Mouse (Mus musculus) gastrocnemius, adult 2 months (tissue): ENCODE measurements at regions not wholly inside any gene's neighbourhood (a gene's known extent, or its start where the extent isn't known, plus 50 kb on each side); places are given as distances from the start of the nearest gene placed in this dataset.

Source experiments
- DNase-seq: peaks from one replicate; pipeline ENCODE4 v3.0.0; 2022
- H3K27ac ChIP-seq: fragments of 200-600 bp; 2 replicates; pipeline ENCODE4 v1.8.1; 2022; ENCODE audit warnings: mild to moderate bottlenecking
- H3K4me3 ChIP-seq: fragments of 200-600 bp; 2 replicates; pipeline ENCODE4 v1.8.1; 2022; ENCODE audit warnings: mild to moderate bottlenecking, moderate library complexity
- CTCF ChIP-seq: fragments of 200-600 bp; IDR thresholded peaks from 2 replicates; pipeline ENCODE4 v1.8.1; 2022; ENCODE audit warnings: antibody characterized with exemption, mild to moderate bottlenecking, moderate library complexity
- intact Hi-C: fragments of 180-260 bp; cut with DNase I; formaldehyde crosslinking; loops from one replicate; pipeline ENCODE4 v1.15.1; 2025

DNA sequence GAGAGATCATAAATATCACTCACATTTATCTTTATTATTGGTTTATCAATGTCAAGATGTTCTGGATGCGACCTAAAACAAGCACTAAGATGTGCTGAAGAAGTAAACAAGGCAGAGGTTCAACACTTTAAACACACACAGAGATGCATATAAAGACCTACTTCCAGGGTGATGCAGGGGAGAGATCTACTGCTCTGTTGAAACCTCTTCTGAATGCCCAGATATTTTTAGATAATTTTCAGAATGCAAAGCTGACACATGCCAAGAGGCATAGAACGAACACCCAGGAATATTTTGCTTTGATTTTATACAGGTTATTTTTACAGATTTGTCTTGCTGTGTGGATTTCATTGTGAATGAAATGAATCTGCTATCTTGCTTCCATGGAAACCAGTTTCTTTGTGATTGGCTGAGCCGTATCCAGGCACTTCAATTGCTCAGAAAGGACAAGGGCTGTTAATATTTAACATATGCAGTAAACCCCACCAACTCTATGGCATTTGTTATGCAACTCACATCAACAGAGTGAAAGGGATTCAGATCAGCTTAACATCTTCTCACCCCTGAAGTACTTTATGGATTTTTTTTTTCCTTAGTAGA, 523.2 kb upstream of the Tbl1xr1 start:
- intact Hi-C loops = no loop called here
- Histone ChIP-seq H3K4me3 (no peak overlapping the region), H3K27ac (no peak overlapping the region)
- DNase-seq = no peak
- TF ChIP-seq CTCF = no peak

GRCm38 (mm10) chr3:21553859-21554258, 522.6 kb upstream of the Tbl1xr1 start:
- intact Hi-C loops = no loop called here

DNA sequence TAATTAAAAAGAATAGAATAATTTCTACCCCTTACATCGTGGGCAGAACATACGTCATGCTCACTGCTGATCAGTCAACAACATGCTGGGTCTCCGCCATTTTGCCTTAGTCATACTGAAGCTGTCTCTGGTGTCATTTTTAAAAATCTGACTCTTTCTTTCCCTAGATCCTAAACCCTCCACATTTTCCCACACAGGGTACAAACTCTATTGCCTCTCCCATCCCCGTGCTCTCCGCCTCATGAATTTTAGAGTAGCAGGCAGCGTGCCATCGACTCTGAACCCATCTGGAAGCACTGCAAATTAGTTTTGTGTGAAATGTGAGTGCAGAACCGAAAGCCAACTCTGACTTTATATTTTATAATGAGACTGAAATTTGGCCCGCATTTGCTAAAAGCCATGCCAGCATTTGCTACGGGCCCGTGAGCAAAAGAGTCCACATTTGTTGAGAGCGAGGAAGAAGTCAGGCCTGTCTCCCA, 518.5 kb upstream of the Tbl1xr1 start:
- Histone ChIP-seq H3K27ac (no peak overlapping the region), H3K4me3 (no peak overlapping the region)
- intact Hi-C loops = no loop called here
- no peak for TF ChIP-seq CTCF
- DNase-seq = peak; percentile 48

More at GRCm38 (mm10) chr3:21553859-21554258, 522.6 kb upstream of the Tbl1xr1 start:
- TF ChIP-seq CTCF = no peak
- no peak overlapping the region for H3K27ac ChIP-seq
- DNase-seq = no peak
- no peak overlapping the region for H3K4me3 ChIP-seq

DNA sequence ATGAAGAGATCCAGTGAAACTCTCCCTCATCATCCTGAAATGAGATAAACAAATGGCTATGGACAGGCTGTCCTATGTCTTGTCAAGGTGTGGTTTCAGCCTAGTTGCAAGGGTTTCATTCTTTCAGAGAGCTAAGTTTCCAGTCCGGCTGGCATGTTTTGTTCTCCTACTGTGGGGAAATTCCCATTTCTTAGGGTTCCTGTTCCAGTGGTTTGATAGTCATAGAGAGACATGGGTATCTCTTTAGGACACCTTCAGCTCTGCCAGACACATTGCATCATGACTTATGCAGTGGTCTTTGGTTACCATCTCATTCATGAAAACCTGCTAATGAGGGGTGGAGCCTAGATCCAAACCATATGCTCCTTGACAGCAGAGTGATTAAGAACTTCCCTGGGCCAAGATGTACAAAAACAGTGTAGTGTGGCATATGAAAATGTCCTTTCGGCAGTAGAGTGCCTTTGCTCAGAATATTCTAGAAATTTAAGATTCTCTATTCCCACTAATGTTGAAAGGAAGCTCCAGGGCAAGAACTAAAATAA, 513.6 kb upstream of the Tbl1xr1 start:
- Histone ChIP-seq H3K4me3 (no peak overlapping the region), H3K27ac (no peak overlapping the region)
- no peak for DNase-seq
- intact Hi-C loops = loop anchor here (5.0 to 10.0 kb wide), 3 partner anchors 296 to 908 kb away; partner anchors contain the start of gene Tbl1xr1
- no peak for TF ChIP-seq CTCF

DNA sequence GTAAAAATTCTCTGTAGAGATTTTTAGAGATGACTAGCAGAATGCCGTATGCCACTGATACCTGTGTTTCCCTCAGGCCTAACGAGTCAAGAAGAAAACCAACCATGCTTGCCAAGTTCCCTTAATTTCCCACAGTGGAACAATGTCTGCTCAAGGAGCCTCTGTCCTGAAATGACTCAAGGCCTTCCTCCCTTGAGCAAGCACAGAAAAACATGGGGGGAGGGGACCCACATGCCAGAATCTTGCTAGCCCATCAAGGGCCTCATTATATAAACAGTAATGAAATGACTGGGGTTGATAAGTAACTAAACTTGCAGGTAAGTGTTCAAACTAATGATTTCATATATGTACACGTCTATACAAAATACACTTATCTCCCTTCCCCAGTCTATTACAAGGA, 513.0 kb upstream of the Tbl1xr1 start:
- Histone ChIP-seq H3K4me3 (no peak overlapping the region), H3K27ac (peak overlapping the region; percentile 87)
- intact Hi-C loops = loop anchor here (5.0 to 10.0 kb wide), 3 partner anchors 296 to 909 kb away; partner anchors contain the start of gene Tbl1xr1
- DNase-seq = no peak
- TF ChIP-seq CTCF = no peak

GRCm38 (mm10) chr3:21564211-21564781, 512.2 kb upstream of the Tbl1xr1 start:
- intact Hi-C loops = loop anchor here (1.0 to 10.0 kb wide), 5 partner anchors 87 to 909 kb away; partner anchors contain the start of gene Tbl1xr1
- peak overlapping the region; percentile 35; the same call in 1 of the 2 replicates for H3K4me3 ChIP-seq
- peak; percentile 86 for DNase-seq
- no peak for TF ChIP-seq CTCF
- H3K27ac ChIP-seq = peak overlapping the region; percentile 87

GRCm38 (mm10) chr3:21564847-21565485, 511.5 kb upstream of the Tbl1xr1 start:
- peak; percentile 19 for DNase-seq
- intact Hi-C loops = loop anchor here (1.0 to 10.0 kb wide), 5 partner anchors 86 to 910 kb away; partner anchors contain the start of gene Tbl1xr1
- Histone ChIP-seq H3K4me3 (peak overlapping the region; percentile 35), H3K27ac (peak overlapping the region; percentile 87)
- TF ChIP-seq CTCF = no peak

DNA sequence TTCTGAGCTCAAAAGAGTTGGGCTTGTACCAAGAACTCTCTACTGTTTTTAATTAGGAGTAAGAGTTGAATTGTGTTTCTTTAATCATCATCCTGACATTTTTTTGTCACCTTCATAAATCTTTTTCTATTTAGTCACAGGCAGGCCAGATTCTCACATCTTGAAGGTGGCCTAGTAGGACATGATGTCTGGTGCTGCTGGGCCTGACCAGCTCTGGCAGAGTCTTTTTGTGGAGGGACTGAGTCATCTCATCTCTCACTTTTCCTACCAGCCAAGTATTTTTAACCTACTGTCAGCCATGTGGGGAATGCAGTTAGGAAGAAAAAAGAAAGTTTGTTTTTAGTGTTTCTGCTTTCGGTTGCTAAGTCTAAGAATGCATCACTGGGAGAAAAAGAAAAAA, 506.7 kb upstream of the Tbl1xr1 start:
- no peak overlapping the region for H3K4me3 ChIP-seq
- H3K27ac ChIP-seq = peak overlapping the region; percentile 35; the same call in 1 of the 2 replicates
- DNase-seq = no peak
- TF ChIP-seq CTCF = no peak
- intact Hi-C loops = loop anchor here (10.0 kb wide), 1 partner anchor 915 kb away; no protein-coding TSS in a partner anchor

DNA sequence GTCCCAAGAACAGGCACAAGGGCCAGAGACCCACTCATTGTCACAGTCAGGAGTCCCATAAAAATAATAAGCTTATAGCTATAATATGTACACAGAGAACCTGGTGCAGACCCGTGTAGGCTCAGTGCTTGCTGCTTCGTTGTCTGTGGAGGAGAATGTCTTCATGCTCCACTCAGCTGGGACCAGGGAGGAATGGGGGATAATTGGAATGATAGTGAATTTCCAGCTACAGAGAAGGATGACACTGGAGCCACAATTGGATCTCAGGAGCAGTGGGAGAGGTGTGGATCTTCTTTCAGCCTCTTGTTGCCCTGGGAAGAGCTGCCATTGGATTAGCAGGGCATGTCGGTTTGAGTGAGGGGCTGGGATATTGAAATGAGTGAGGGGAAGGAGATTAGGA, 497.8 kb upstream of the Tbl1xr1 start:
- TF ChIP-seq CTCF = no peak
- intact Hi-C loops = no loop called here
- H3K27ac ChIP-seq = no peak overlapping the region
- DNase-seq = no peak
- H3K4me3 ChIP-seq = no peak overlapping the region

- H3K27ac ChIP-seq = no peak overlapping the region
- no peak for TF ChIP-seq CTCF
- no peak overlapping the region for H3K4me3 ChIP-seq
- intact Hi-C loops = no loop called here
- no peak for DNase-seq
These were observed 494.3 kb upstream of the Tbl1xr1 start for GRCm38 (mm10) chr3:21582122-21582521.

DNA sequence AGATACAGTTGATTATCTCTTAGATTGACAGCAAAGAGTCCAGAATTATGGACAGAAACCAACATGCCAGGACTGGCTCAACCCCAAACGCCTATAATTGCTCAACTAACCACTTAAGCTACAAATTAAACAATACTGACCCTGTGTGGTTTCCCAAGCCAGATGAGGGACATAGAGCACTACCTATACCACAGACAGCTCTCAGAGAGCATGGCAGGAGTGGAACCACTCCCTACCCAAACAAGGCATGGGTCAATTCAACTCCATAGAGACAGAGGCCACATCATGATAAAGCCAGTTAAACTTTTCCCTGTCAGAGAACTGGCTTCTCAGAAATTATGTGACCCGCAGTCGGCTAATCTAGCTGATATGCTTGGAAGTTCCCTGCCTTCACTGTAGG, 490.7 kb upstream of the Tbl1xr1 start:
- no peak for DNase-seq
- H3K4me3 ChIP-seq = no peak overlapping the region
- H3K27ac ChIP-seq = no peak overlapping the region
- TF ChIP-seq CTCF = no peak
- intact Hi-C loops = no loop called here

DNA sequence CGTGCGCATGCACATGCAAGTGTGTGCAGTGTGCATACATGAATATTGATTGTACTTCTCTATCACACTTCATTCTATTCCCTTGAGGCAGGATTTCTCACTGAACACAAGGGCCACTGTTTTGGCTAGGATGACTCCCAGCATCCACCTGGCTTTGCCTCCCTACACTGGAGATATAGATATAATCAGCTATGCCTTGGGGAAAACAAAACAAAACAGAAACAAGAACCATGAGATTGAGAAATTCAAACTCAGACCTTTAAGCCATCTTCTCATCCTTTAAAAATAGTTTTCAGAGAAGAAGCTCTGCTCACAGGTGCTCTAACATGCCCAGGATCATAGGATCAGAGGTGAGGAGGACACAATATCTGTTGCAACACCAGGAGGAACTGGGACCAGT, 469.6 kb upstream of the Tbl1xr1 start:
- TF ChIP-seq CTCF = no peak
- no peak for DNase-seq
- no peak overlapping the region for H3K27ac ChIP-seq
- intact Hi-C loops = no loop called here
- no peak overlapping the region for H3K4me3 ChIP-seq

DNA sequence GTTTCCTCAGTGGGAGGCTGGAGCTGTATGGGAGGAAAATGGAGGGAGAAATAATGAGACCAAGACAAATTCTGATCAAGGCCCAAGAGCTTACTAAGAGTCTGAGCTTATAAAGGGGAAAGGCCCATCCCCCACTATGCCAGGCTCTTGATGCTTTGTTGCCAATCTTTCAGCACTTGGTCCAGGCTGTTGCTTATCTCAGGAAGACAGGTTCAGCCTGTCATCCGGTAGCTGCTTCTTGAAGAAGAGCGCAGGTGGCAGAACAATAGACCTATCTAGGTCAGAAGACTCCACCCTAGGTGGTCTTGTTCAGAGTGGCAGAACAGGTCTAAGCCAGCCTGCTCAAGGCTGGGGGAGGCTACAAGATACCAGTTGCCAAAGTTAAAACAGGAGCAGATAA, 466.2 kb upstream of the Tbl1xr1 start:
- Histone ChIP-seq H3K27ac (no peak overlapping the region), H3K4me3 (no peak overlapping the region)
- no peak for TF ChIP-seq CTCF
- intact Hi-C loops = no loop called here
- no peak for DNase-seq
